In the genomic region with DNA sequence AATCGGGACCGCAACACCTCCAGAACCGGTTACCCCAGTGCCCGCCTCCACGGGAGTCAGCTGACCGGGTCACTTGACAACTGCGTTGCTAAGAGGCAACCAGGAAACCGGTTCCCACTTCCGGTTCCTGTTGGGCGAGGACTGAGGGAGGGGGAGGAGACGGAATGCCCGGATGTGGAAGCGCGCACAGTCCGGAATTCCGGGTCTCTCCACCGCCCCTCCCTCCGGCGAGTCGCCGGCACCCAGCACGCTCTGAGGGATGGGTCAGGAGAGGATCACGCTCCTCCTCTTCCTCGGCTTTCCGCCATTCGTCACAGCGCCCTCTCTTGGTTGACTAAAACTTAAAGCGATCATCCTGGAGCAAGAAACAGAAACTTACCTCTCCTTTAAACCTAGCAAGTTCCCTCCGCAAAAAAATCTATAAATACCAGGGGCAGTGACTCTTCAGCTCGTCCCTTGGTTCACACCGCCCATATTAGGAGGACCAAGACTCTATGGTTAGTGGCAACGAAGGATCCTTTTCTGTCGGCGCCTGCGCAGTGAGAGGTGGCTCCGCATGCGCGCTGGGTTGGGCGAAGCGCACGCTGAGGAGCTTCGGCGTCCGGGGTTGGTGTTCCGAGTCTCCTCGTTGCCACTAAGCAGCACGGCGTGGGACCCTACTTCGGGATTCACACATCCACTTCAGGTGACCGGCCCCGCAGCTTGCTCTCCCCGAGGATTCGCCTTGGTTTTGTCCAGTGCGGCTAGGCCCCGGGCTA, we compare ENCODE assay signal across 8 mouse cellular contexts. TPM values are rescaled to one million over a fixed set of nuclear protein-coding genes. Genes with fewer than 3 reads are reported as not detected.
A peak's percentile ranks its signal among the peaks of the same experiment; 100 is the strongest.
DNase-seq lines count a peak whose midpoint lies in the region; ATAC-seq and TF ChIP-seq lines count a peak whose summit lies in the region.

A gene (minus strand): TSS at position 143 of the 758 bp plus-strand sequence.
A gene (plus strand): TSS at position 324 of the 758 bp plus-strand sequence.

- H3K36me3 ChIP-seq in MEL (ENCODE audit: control insufficient read depth in 1 of 2, insufficient read depth in 2 of 2, low read length in 2 of 2) = peaks cover 5 to 22% of the 10 kb centered on the region in 2 experiments; a peak in 3 of 4 replicates
- no peaks in the 10 kb centered on the region for H3K36me3 ChIP-seq in forebrain, postnatal 0 days (ENCODE audit: insufficient read depth)
- H3K36me3 ChIP-seq in lung, embryonic 15.5 days = peaks cover 4% of the 10 kb centered on the region; the same call in 1 of the 2 replicates

- TF ChIP-seq EP300 in MEL (IDR thresholded peaks at IDR 0.05; ENCODE audit: low read depth in 1 of 2, low read length in 2 of 2) = no peak; a peak in 1 of 4 replicates

- peak; percentile 79 to 90 for TF ChIP-seq POLR2A in MEL (IDR thresholded peaks at IDR 0.05; ENCODE audit: control insufficient read depth in 1 of 2, insufficient read depth in 1 of 2, low read depth in 1 of 2, low read length in 2 of 2, poor library complexity in 1 of 2)
- peak; percentile 77 for TF ChIP-seq POLR2A in cerebellum, adult 2 months (IDR thresholded peaks at IDR 0.05; ENCODE audit: borderline replicate concordance, insufficient read depth, low read length)

- H3K9ac ChIP-seq in MEL (ENCODE audit: control insufficient read depth, low read depth, low read length, poor library complexity, severe bottlenecking) = peak within 1 kb of the TSS; percentile 91
- H3K9ac ChIP-seq in forebrain, postnatal 0 days = peak within 1 kb of the TSS; percentile 72
- peak within 1 kb of the TSS; percentile 89 for H3K9ac ChIP-seq in lung, embryonic 15.5 days

- peaks cover 0 to 11% of the 10 kb centered on the region in 2 experiments; a peak in 2 of 4 replicates for H3K4me1 ChIP-seq in MEL (ENCODE audit: control insufficient read depth in 1 of 2, insufficient read depth in 2 of 2, low read length in 2 of 2)
- 0 out of 2 replicates have a peak, but pooled peaks cover 2% of the 10 kb centered on the region for H3K4me1 ChIP-seq in cerebellum, adult 2 months (ENCODE audit: control insufficient read depth, insufficient read depth, low read length)
- peaks cover 8% of the 10 kb centered on the region for H3K4me1 ChIP-seq in forebrain, postnatal 0 days (ENCODE audit: insufficient read depth)
- peaks cover 24% of the 10 kb centered on the region for H3K4me1 ChIP-seq in lung, embryonic 15.5 days

- peak within 1 kb of the TSS; percentile 88 to 95 for H3K4me3 ChIP-seq in MEL (ENCODE audit: control insufficient read depth in 1 of 2, insufficient read depth in 1 of 2, low read depth in 2 of 2, low read length in 2 of 2)
- H3K4me3 ChIP-seq in cerebellum, adult 2 months (replicated peaks; ENCODE audit: insufficient read depth, low read depth, low read length) = peak within 1 kb of the TSS; percentile 84
- peak within 1 kb of the TSS; percentile 68 for H3K4me3 ChIP-seq in forebrain, postnatal 0 days (ENCODE audit: low read depth, low read length)
- peak within 1 kb of the TSS; percentile 95 for H3K4me3 ChIP-seq in lung, embryonic 15.5 days

- TF ChIP-seq RAD21 in MEL (IDR thresholded peaks at IDR 0.05; ENCODE audit: low read depth, low read length) = no peak

- H3K27me3 ChIP-seq in MEL (ENCODE audit: control insufficient read depth in 1 of 2, insufficient read depth in 2 of 2, low read length in 2 of 2) = no peaks in the 10 kb centered on the region
- no peaks in the 10 kb centered on the region for H3K27me3 ChIP-seq in cerebellum, adult 2 months (ENCODE audit: control insufficient read depth, insufficient read depth, low read length)
- H3K27me3 ChIP-seq in forebrain, postnatal 0 days (ENCODE audit: insufficient read depth, low read length) = no peaks in the 10 kb centered on the region
- H3K27me3 ChIP-seq in lung, embryonic 15.5 days = no peaks in the 10 kb centered on the region

- ATAC-seq in forebrain, postnatal 0 days = peak; percentile 99
- ATAC-seq in lung, embryonic 15.5 days (ENCODE audit: borderline replicate concordance, extremely low read depth, low FRiP score, low TSS enrichment) = peak; percentile 100

- TF ChIP-seq CTCF in MEL (IDR thresholded peaks at IDR 0.05 in 2 of 3, conservative IDR thresholded peaks at IDR 0.05 in 1 of 3; ENCODE audit: control insufficient read depth in 1 of 3, insufficient read depth in 1 of 3, low read depth in 2 of 3, low read length in 3 of 3, poor library complexity in 1 of 3, severe bottlenecking in 1 of 3) = peak; percentile 68 to 81 (median 81)
- peak; percentile 81 for TF ChIP-seq CTCF in cerebellum, adult 2 months (IDR thresholded peaks at IDR 0.05; ENCODE audit: borderline replicate concordance, insufficient read depth, low read depth, low read length)
- TF ChIP-seq CTCF in forebrain, postnatal 0 days (IDR thresholded peaks at IDR 0.05; ENCODE audit: low read depth) = peak; percentile 90

- peaks cover 48% of the 10 kb centered on the region for H3K79me2 ChIP-seq in MEL (ENCODE audit: control insufficient read depth, insufficient read depth, low read length, poor library complexity)

- peak; percentile 99 for DNase-seq in MEL (ENCODE audit: low read depth, low spot score)
- DNase-seq in cerebellum, adult 2 months = peak; percentile 98 to 100
- peak; percentile 99 for DNase-seq in forebrain, postnatal 0 days
- peak; percentile 98 for DNase-seq in heart, postnatal 4 days
- peak; percentile 99 for DNase-seq in layer of hippocampus, adult 8-10 months (ENCODE audit: low spot score in 2 of 2)
- DNase-seq in ovary, adult 18-20 months (ENCODE audit: low spot score) = peak; percentile 99
- DNase-seq in thymus, postnatal 0 days (ENCODE audit: low spot score) = peak; percentile 98

- peak within 1 kb of the TSS; percentile 76 for H3K4me2 ChIP-seq in forebrain, postnatal 0 days (ENCODE audit: low read depth)
- peak within 1 kb of the TSS; percentile 79 for H3K4me2 ChIP-seq in lung, embryonic 15.5 days

- no peaks in the 10 kb centered on the region for H3K9me3 ChIP-seq in MEL (replicated peaks; ENCODE audit: insufficient read depth, low read length)
- no peaks in the 10 kb centered on the region for H3K9me3 ChIP-seq in forebrain, postnatal 0 days (ENCODE audit: low read length)
- H3K9me3 ChIP-seq in lung, embryonic 15.5 days = no peaks in the 10 kb centered on the region

- under 1% methylated on average over 55 of the region's 55 CpGs for WGBS in cerebellum, adult 2 months
- WGBS in forebrain, postnatal 0 days = 2% methylated on average over 54 of the region's 55 CpGs
- WGBS in lung, embryonic 15.5 days = under 1% methylated on average over 55 of the region's 55 CpGs

- H3K27ac ChIP-seq in MEL (ENCODE audit: control insufficient read depth, low read depth, low read length) = peak within 1 kb of the TSS; percentile 89
- peak within 1 kb of the TSS; percentile 50 for H3K27ac ChIP-seq in cerebellum, adult 2 months (ENCODE audit: insufficient read depth, low read length)
- peak within 1 kb of the TSS; percentile 85 for H3K27ac ChIP-seq in forebrain, postnatal 0 days (ENCODE audit: low read depth, low read length)
- peak within 1 kb of the TSS; percentile 91 for H3K27ac ChIP-seq in lung, embryonic 15.5 days

TF ChIP-seq in MEL, 35 proteins besides CTCF, POLR2A, EP300 and RAD21 (continues in another document):
- TF ChIP-seq UBTF (IDR thresholded peaks at IDR 0.05; ENCODE audit: borderline replicate concordance, insufficient read depth, low read depth, low read length) (no peak), MXI1 (IDR thresholded peaks at IDR 0.05; ENCODE audit: low read depth, low read length) (peak; percentile 86), MEF2A (IDR thresholded peaks at IDR 0.05; ENCODE audit: extremely low read depth, insufficient replicate concordance, low read depth, low read length, poor library complexity, severe bottlenecking) (no peak), POLR2AphosphoS2 (IDR thresholded peaks at IDR 0.05; ENCODE audit: low read length) (peak; percentile 62; the same call in 1 of the 2 replicates), USF2 (IDR thresholded peaks at IDR 0.05; ENCODE audit: borderline replicate concordance in 1 of 2, insufficient read depth in 1 of 2, low read depth in 1 of 2, low read length in 2 of 2) (peak; percentile 41 to 89; a peak in 3 of 4 replicates), POLR2AphosphoS5 (IDR thresholded peaks at IDR 0.05; ENCODE audit: borderline replicate concordance, low read depth, low read length) (no peak), HCFC1 (IDR thresholded peaks at IDR 0.05; ENCODE audit: low read depth, low read length) (peak; percentile 89), SMC3 (IDR thresholded peaks at IDR 0.05; ENCODE audit: low read depth, low read length) (no peak), JUND (IDR thresholded peaks at IDR 0.05; ENCODE audit: low read depth, low read length) (no peak), MAFK (IDR thresholded peaks at IDR 0.05; ENCODE audit: borderline replicate concordance, low read depth, low read length) (no peak), KAT2A (conservative IDR thresholded peaks at IDR 0.05; ENCODE audit: low read depth, low read length) (peak; percentile 61; the same call in 1 of the 2 replicates), NELFE (IDR thresholded peaks at IDR 0.05; ENCODE audit: low read depth, low read length) (peak; percentile 97), RCOR1 (IDR thresholded peaks at IDR 0.05; ENCODE audit: low read depth, low read length) (no peak)

RNA-seq across cellular contexts. Expression of the first gene that starts in this region (rescaled TPM):
- 27.0 and 28.0 TPM in 2 replicates for total RNA-seq in MEL (2012; rRNA removed)
- polyA plus RNA-seq in MEL (2012; ENCODE audit: insufficient read depth in 1 of 2, insufficient read length in 2 of 2, low read depth in 1 of 2, low replicate concordance in 2 of 2, missing spikeins in 1 of 2) = 10 to 100 TPM in 1 of 2 experiments, not detected in 1; 51.7 TPM
- 144 and 162 TPM in 2 replicates for polyA plus RNA-seq in cerebellum, adult 2 months (2012; rRNA removed)
- 83.8 and 91.3 TPM in 2 replicates for total RNA-seq in forebrain, postnatal 0 days (2014; rRNA removed)
- polyA plus RNA-seq in forebrain, postnatal 0 days (2015; fragmentation: Nextera tagmentation; extraction: Ambion mirVana) = 162 and 194 TPM in 2 replicates
- total RNA-seq in heart, postnatal 4 days (2021) = 10 to 100 TPM; 89.0 to 90.6 TPM
- 100 to 1,000 TPM; 242 to 278 (median 250) TPM for total RNA-seq in layer of hippocampus, adult 8-10 months (2022)
- 51.6 and 56.1 TPM in 2 replicates for polyA plus RNA-seq in lung, embryonic 15.5 days (2015; fragmentation: Nextera tagmentation; extraction: Ambion mirVana)
- polyA plus RNA-seq in thymus, postnatal 0 days (2015; fragmentation: Nextera tagmentation; extraction: Ambion mirVana) = 108 and 112 TPM in 2 replicates

RNA-seq across cellular contexts. Expression of the second gene that starts in this region (rescaled TPM):
- total RNA-seq in MEL (2012; rRNA removed) = 197 and 210 TPM in 2 replicates
- 100 to 1,000 TPM; 114 to 550 TPM for polyA plus RNA-seq in MEL (2012; ENCODE audit: insufficient read depth in 1 of 2, insufficient read length in 2 of 2, low read depth in 1 of 2, low replicate concordance in 2 of 2, missing spikeins in 1 of 2)
- polyA plus RNA-seq in cerebellum, adult 2 months (2012; rRNA removed) = 29.1 and 33.2 TPM in 2 replicates
- 56.6 and 84.5 TPM in 2 replicates for total RNA-seq in forebrain, postnatal 0 days (2014; rRNA removed)
- 98.4 and 111 TPM in 2 replicates for polyA plus RNA-seq in forebrain, postnatal 0 days (2015; fragmentation: Nextera tagmentation; extraction: Ambion mirVana)
- total RNA-seq in heart, postnatal 4 days (2021) = 10 to 100 TPM; 81.4 to 84.9 TPM
- total RNA-seq in layer of hippocampus, adult 8-10 months (2022) = 10 to 100 TPM; 46.6 to 56.8 (median 50.9) TPM
- 219 and 226 TPM in 2 replicates for polyA plus RNA-seq in lung, embryonic 15.5 days (2015; fragmentation: Nextera tagmentation; extraction: Ambion mirVana)
- 208 and 236 TPM in 2 replicates for polyA plus RNA-seq in thymus, postnatal 0 days (2015; fragmentation: Nextera tagmentation; extraction: Ambion mirVana)

Comparison
In these comparisons a context has a peak if more than half of its experiments do, and no peak if none do; other contexts are left out.
1. Peak in every context shown above with its lines: DNase-seq, ATAC-seq, H3K4me3 ChIP-seq and H3K27ac ChIP-seq.